In the genomic region with DNA sequence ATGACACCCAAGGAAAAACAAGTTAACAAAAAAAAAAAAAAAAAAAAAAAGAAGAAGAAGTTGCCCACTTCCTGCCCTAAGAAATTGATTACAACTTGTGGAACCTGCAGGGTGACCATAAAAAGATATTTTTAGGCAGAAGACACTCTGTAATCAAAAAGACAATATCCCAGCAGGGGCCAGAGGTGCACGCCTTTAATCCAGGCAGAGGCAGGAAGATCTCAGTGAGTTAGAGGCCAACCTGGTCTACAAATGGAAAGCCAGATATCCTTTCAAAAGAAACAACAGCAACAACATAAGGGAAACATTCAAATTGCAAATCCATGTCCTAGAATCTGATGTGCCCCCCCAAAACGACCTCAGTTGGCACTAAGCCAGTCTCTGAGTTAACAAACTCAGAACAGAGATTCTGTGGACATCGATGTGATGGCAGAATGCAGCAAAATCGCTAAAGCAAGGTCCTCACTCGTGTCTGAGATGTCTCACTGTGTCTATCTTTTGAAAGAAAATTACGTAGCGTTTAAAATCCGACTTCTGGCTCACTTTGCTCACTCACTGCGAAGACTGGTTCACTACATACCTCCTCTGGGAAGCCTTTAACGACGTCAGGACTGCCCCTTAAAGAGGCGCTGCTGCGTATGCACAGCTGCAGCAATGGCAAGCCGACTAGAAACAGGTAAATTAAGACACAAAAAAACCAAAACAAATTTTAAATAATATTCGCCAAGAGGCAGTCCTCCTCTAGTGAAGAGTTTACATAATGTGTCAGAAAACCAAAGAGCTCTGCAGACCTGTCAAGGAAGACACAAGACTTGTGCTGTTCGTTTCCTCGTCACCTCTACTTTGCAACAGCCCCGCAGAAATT, we compare ENCODE assay signal across 1 mouse cellular context.
TF ChIP-seq lines count a peak whose summit lies in the region.

No protein-coding gene starts in this region.

TF ChIP-seq in MEL, 35 proteins besides CTCF, POLR2A, EP300 and RAD21:
- no peak for TF ChIP-seq SIN3A (IDR thresholded peaks at IDR 0.05; ENCODE audit: low read length)
- no peak for TF ChIP-seq MAFK (IDR thresholded peaks at IDR 0.05; ENCODE audit: borderline replicate concordance, low read depth, low read length)
- TF ChIP-seq GABPA (IDR thresholded peaks at IDR 0.05; ENCODE audit: low read depth, low read length): no peak
- TF ChIP-seq ZNF384 (IDR thresholded peaks at IDR 0.05; ENCODE audit: low read depth, low read length): peak; percentile 82
- 0 out of 2 replicates have a peak, but pooled peaks have one; percentile 18 for TF ChIP-seq MEF2A (IDR thresholded peaks at IDR 0.05; ENCODE audit: extremely low read depth, insufficient replicate concordance, low read depth, low read length, poor library complexity, severe bottlenecking)
- TF ChIP-seq MXI1 (IDR thresholded peaks at IDR 0.05; ENCODE audit: low read depth, low read length): 0 out of 2 replicates have a peak, but pooled peaks have one; percentile 22
- no peak for TF ChIP-seq NELFE (IDR thresholded peaks at IDR 0.05; ENCODE audit: low read depth, low read length)
- no peak for TF ChIP-seq SMC3 (IDR thresholded peaks at IDR 0.05; ENCODE audit: low read depth, low read length)
